Mouse (Mus musculus): Measurements from ENCODE around the gene Ntrk2. TPM values are rescaled to one million over a fixed set of nuclear protein-coding genes. Genes with fewer than 3 reads are reported as not detected.
A peak's percentile ranks its signal among the peaks of the same experiment; 100 is the strongest.
"Not testable (repeated sequence)": the region's sequence is repeated elsewhere in the genome, so short reads cannot be mapped to it uniquely, and the experiment has no call there.

The Ntrk2 gene
- polyA plus RNA-seq, 1 experiment from 2014 or later = 3.4 TPM

- Histone ChIP-seq H3K27ac (ENCODE audit: low read length) (no peak overlapping the region), H3K4me2 (ENCODE audit: low read depth, low read length) (no peak overlapping the region), H3K36me3 (ENCODE audit: control insufficient read depth, insufficient read depth) (no peaks in the 10 kb centered on the region), H3K27me3 (ENCODE audit: control insufficient read depth, insufficient read depth, low read length) (no peaks in the 10 kb centered on the region), H3K9ac (ENCODE audit: low read length) (no peak overlapping the region), H3K9me3 (replicated peaks; ENCODE audit: control insufficient read depth, low read length) (no peaks in the 10 kb centered on the region), H3K4me1 (ENCODE audit: control insufficient read depth, insufficient read depth, low read length) (no peaks in the 10 kb centered on the region), H3K4me3 (ENCODE audit: low read length) (no peak overlapping the region)
- WGBS = 65% methylated on average over 9 of the region's 9 CpGs
- no peak for ATAC-seq (replicated peaks; ENCODE audit: extremely low read depth, insufficient read depth, low FRiP score)
Measured at GRCm38 (mm10) chr13:59041013-59041764, 234.8 kb downstream of the Ntrk2 start.

- Histone ChIP-seq H3K9me3 (replicated peaks; ENCODE audit: control insufficient read depth, low read length) (no peaks in the 10 kb centered on the region), H3K9ac (ENCODE audit: low read length) (no peak overlapping the region), H3K27me3 (ENCODE audit: control insufficient read depth, insufficient read depth, low read length) (no peaks in the 10 kb centered on the region), H3K4me3 (ENCODE audit: low read length) (no peak overlapping the region), H3K36me3 (ENCODE audit: control insufficient read depth, insufficient read depth) (no peaks in the 10 kb centered on the region), H3K27ac (ENCODE audit: low read length) (no peak overlapping the region), H3K4me1 (ENCODE audit: control insufficient read depth, insufficient read depth, low read length) (no peaks in the 10 kb centered on the region), H3K4me2 (ENCODE audit: low read depth, low read length) (no peak overlapping the region)
- 65% methylated on average over 4 of the region's 4 CpGs for WGBS
- no peak for ATAC-seq (replicated peaks; ENCODE audit: extremely low read depth, insufficient read depth, low FRiP score)
Measured at GRCm38 (mm10) chr13:59052188-59052587, 245.8 kb downstream of the Ntrk2 start.

GRCm38 (mm10) chr13:59054331-59054730, 248.0 kb downstream of the Ntrk2 start:
- not testable (repeated sequence) for H3K27ac ChIP-seq (ENCODE audit: low read length)

GRCm38 (mm10) chr13:59056859-59057258, 250.5 kb downstream of the Ntrk2 start:
- WGBS = 81% methylated on average over 4 of the region's 4 CpGs
- Histone ChIP-seq H3K27ac (ENCODE audit: low read length) (no peak overlapping the region), H3K4me2 (ENCODE audit: low read depth, low read length) (no peak overlapping the region)

More at GRCm38 (mm10) chr13:59054331-59054730, 248.0 kb downstream of the Ntrk2 start:
- not testable (repeated sequence) for H3K9ac ChIP-seq (ENCODE audit: low read length); ATAC-seq (replicated peaks; ENCODE audit: extremely low read depth, insufficient read depth, low FRiP score); H3K4me2 ChIP-seq (ENCODE audit: low read depth, low read length); H3K27me3 ChIP-seq (ENCODE audit: control insufficient read depth, insufficient read depth, low read length); H3K9me3 ChIP-seq (replicated peaks; ENCODE audit: control insufficient read depth, low read length); H3K36me3 ChIP-seq (ENCODE audit: control insufficient read depth, insufficient read depth); H3K4me1 ChIP-seq (ENCODE audit: control insufficient read depth, insufficient read depth, low read length); H3K4me3 ChIP-seq (ENCODE audit: low read length)
- WGBS = 72% methylated on average over 8 of the region's 8 CpGs

GRCm38 (mm10) chr13:59057886-59058285, 251.5 kb downstream of the Ntrk2 start:
- Histone ChIP-seq H3K27me3 (ENCODE audit: control insufficient read depth, insufficient read depth, low read length) (no peaks in the 10 kb centered on the region; the same call in 1 of the 2 replicates), H3K27ac (ENCODE audit: low read length) (no peak overlapping the region), H3K9me3 (replicated peaks; ENCODE audit: control insufficient read depth, low read length) (no peaks in the 10 kb centered on the region), H3K4me1 (ENCODE audit: control insufficient read depth, insufficient read depth, low read length) (no peaks in the 10 kb centered on the region), H3K36me3 (ENCODE audit: control insufficient read depth, insufficient read depth) (no peaks in the 10 kb centered on the region), H3K9ac (ENCODE audit: low read length) (no peak overlapping the region), H3K4me2 (ENCODE audit: low read depth, low read length) (no peak overlapping the region), H3K4me3 (ENCODE audit: low read length) (no peak overlapping the region)
- 44% methylated on average over 1 of the region's 1 CpGs for WGBS
- ATAC-seq (replicated peaks; ENCODE audit: extremely low read depth, insufficient read depth, low FRiP score) = no peak

More at GRCm38 (mm10) chr13:59056859-59057258, 250.5 kb downstream of the Ntrk2 start:
- H3K4me3 ChIP-seq (ENCODE audit: low read length) = no peak overlapping the region
- no peak overlapping the region for H3K9ac ChIP-seq (ENCODE audit: low read length)
- H3K36me3 ChIP-seq (ENCODE audit: control insufficient read depth, insufficient read depth) = no peaks in the 10 kb centered on the region
- H3K9me3 ChIP-seq (replicated peaks; ENCODE audit: control insufficient read depth, low read length) = no peaks in the 10 kb centered on the region
- no peak for ATAC-seq (replicated peaks; ENCODE audit: extremely low read depth, insufficient read depth, low FRiP score)
- no peaks in the 10 kb centered on the region for H3K4me1 ChIP-seq (ENCODE audit: control insufficient read depth, insufficient read depth, low read length)
- H3K27me3 ChIP-seq (ENCODE audit: control insufficient read depth, insufficient read depth, low read length) = no peaks in the 10 kb centered on the region; the same call in 1 of the 2 replicates

GRCm38 (mm10) chr13:59059118-59059517, 252.7 kb downstream of the Ntrk2 start:
- Histone ChIP-seq H3K27ac (ENCODE audit: low read length) (no peak overlapping the region), H3K27me3 (ENCODE audit: control insufficient read depth, insufficient read depth, low read length) (no peaks in the 10 kb centered on the region; the same call in 1 of the 2 replicates), H3K4me2 (ENCODE audit: low read depth, low read length) (no peak overlapping the region), H3K9me3 (replicated peaks; ENCODE audit: control insufficient read depth, low read length) (no peaks in the 10 kb centered on the region), H3K4me1 (ENCODE audit: control insufficient read depth, insufficient read depth, low read length) (no peaks in the 10 kb centered on the region), H3K36me3 (ENCODE audit: control insufficient read depth, insufficient read depth) (no peaks in the 10 kb centered on the region), H3K4me3 (ENCODE audit: low read length) (no peak overlapping the region), H3K9ac (ENCODE audit: low read length) (no peak overlapping the region)
- ATAC-seq (replicated peaks; ENCODE audit: extremely low read depth, insufficient read depth, low FRiP score) = no peak
- 14% methylated on average over 7 of the region's 7 CpGs for WGBS

- Histone ChIP-seq H3K4me1 (ENCODE audit: control insufficient read depth, insufficient read depth, low read length) (no peaks in the 10 kb centered on the region), H3K27ac (ENCODE audit: low read length) (no peak overlapping the region), H3K9ac (ENCODE audit: low read length) (no peak overlapping the region), H3K27me3 (ENCODE audit: control insufficient read depth, insufficient read depth, low read length) (no peaks in the 10 kb centered on the region), H3K36me3 (ENCODE audit: control insufficient read depth, insufficient read depth) (no peaks in the 10 kb centered on the region), H3K4me3 (ENCODE audit: low read length) (no peak overlapping the region), H3K9me3 (replicated peaks; ENCODE audit: control insufficient read depth, low read length) (no peaks in the 10 kb centered on the region), H3K4me2 (ENCODE audit: low read depth, low read length) (no peak overlapping the region)
- ATAC-seq (replicated peaks; ENCODE audit: extremely low read depth, insufficient read depth, low FRiP score) = no peak
- 76% methylated on average over 3 of the region's 3 CpGs for WGBS
Measured at GRCm38 (mm10) chr13:59065677-59066076, 259.3 kb downstream of the Ntrk2 start.

GRCm38 (mm10) chr13:59073635-59074256, 267.4 kb downstream of the Ntrk2 start:
- Histone ChIP-seq H3K27me3 (ENCODE audit: control insufficient read depth, insufficient read depth, low read length) (peaks cover 11% of the 10 kb centered on the region), H3K4me3 (ENCODE audit: low read length) (no peak overlapping the region), H3K4me1 (ENCODE audit: control insufficient read depth, insufficient read depth, low read length) (no peaks in the 10 kb centered on the region), H3K9me3 (replicated peaks; ENCODE audit: control insufficient read depth, low read length) (no peaks in the 10 kb centered on the region), H3K27ac (ENCODE audit: low read length) (no peak overlapping the region), H3K9ac (ENCODE audit: low read length) (no peak overlapping the region), H3K4me2 (ENCODE audit: low read depth, low read length) (peak overlapping the region; percentile 36; the same call in 1 of the 2 replicates), H3K36me3 (ENCODE audit: control insufficient read depth, insufficient read depth) (no peaks in the 10 kb centered on the region)
- 26% methylated on average over 26 of the region's 26 CpGs for WGBS
- peak; percentile 83; the same call in 1 of the 2 replicates for ATAC-seq (replicated peaks; ENCODE audit: extremely low read depth, insufficient read depth, low FRiP score)

GRCm38 (mm10) chr13:59076489-59076888, 270.1 kb downstream of the Ntrk2 start:
- Histone ChIP-seq H3K9ac (ENCODE audit: low read length) (no peak overlapping the region), H3K4me1 (ENCODE audit: control insufficient read depth, insufficient read depth, low read length) (no peaks in the 10 kb centered on the region), H3K4me3 (ENCODE audit: low read length) (no peak overlapping the region), H3K36me3 (ENCODE audit: control insufficient read depth, insufficient read depth) (no peaks in the 10 kb centered on the region), H3K27me3 (ENCODE audit: control insufficient read depth, insufficient read depth, low read length) (peaks cover 11% of the 10 kb centered on the region), H3K9me3 (replicated peaks; ENCODE audit: control insufficient read depth, low read length) (no peaks in the 10 kb centered on the region), H3K4me2 (ENCODE audit: low read depth, low read length) (no peak overlapping the region), H3K27ac (ENCODE audit: low read length) (no peak overlapping the region)
- ATAC-seq (replicated peaks; ENCODE audit: extremely low read depth, insufficient read depth, low FRiP score) = no peak
- 41% methylated on average over 4 of the region's 4 CpGs for WGBS

All from heart, embryonic 16.5 days (tissue).